13 mouse cellular contexts compared by ENCODE assay signal in genomic region chr1:194578270-194578669, GRCm38 (mm10). TPM values are rescaled to one million over a fixed set of nuclear protein-coding genes. Genes with fewer than 3 reads are reported as not detected.
A peak's percentile ranks its signal among the peaks of the same experiment; 100 is the strongest.
DNase-seq lines count a peak whose midpoint lies in the region; ATAC-seq lines count a peak whose summit lies in the region.
"Had no signal": no experiment of that assay in that cellular context is flagged by ENCODE, and none has a peak within 500 bp of the region (broad histone marks: within the 10 kb centered on the region; RNA-seq: fewer than 3 reads in every experiment).

No protein-coding gene starts in this region.

- no peaks in the 10 kb centered on the region for H3K9me3 ChIP-seq in hindbrain, embryonic 14.5 days (ENCODE audit: control insufficient read depth, low read length)
- no peaks in the 10 kb centered on the region for H3K9me3 ChIP-seq in hindbrain, embryonic 13.5 days
- H3K9me3 ChIP-seq: embryonic facial prominence, embryonic 15.5 days; midbrain, embryonic 15.5 days had no signal

- H3K4me1 ChIP-seq in hindbrain, embryonic 14.5 days (replicated peaks; ENCODE audit: control insufficient read depth, insufficient read depth, low read length): no peaks in the 10 kb centered on the region
- H3K4me1 ChIP-seq in hindbrain, embryonic 13.5 days (replicated peaks): 0 out of 2 replicates have a peak, but pooled peaks cover 2% of the 10 kb centered on the region
- H3K4me1 ChIP-seq: embryonic facial prominence, embryonic 15.5 days had no signal

- H3K4me2 ChIP-seq in hindbrain, embryonic 14.5 days (replicated peaks): no peak overlapping the region
- H3K4me2 ChIP-seq in hindbrain, embryonic 13.5 days: no peak overlapping the region
- H3K4me2 ChIP-seq: embryonic facial prominence, embryonic 15.5 days; midbrain, embryonic 15.5 days had no signal

- no peak overlapping the region for H3K27ac ChIP-seq in hindbrain, embryonic 14.5 days
- no peak overlapping the region for H3K27ac ChIP-seq in hindbrain, embryonic 13.5 days
- H3K27ac ChIP-seq: embryonic facial prominence, embryonic 15.5 days; left cerebral cortex, adult 2 months; midbrain, embryonic 15.5 days had no signal

- ATAC-seq in hindbrain, embryonic 14.5 days (ENCODE audit: low FRiP score): peak; percentile 66; the same call in 1 of the 2 replicates
- no peak for ATAC-seq in hindbrain, embryonic 13.5 days (ENCODE audit: low FRiP score)
- no peak for ATAC-seq in inflammation-experienced regulatory T-cells, adult 6 months
- ATAC-seq: midbrain, embryonic 15.5 days had no signal

- H3K27me3 ChIP-seq in hindbrain, embryonic 14.5 days (ENCODE audit: control insufficient read depth, insufficient read depth, low read length): no peaks in the 10 kb centered on the region
- H3K27me3 ChIP-seq in hindbrain, embryonic 13.5 days: no peaks in the 10 kb centered on the region
- H3K27me3 ChIP-seq: embryonic facial prominence, embryonic 15.5 days; midbrain, embryonic 15.5 days had no signal

- no peak overlapping the region for H3K9ac ChIP-seq in hindbrain, embryonic 14.5 days
- H3K9ac ChIP-seq in hindbrain, embryonic 13.5 days: no peak overlapping the region
- H3K9ac ChIP-seq: embryonic facial prominence, embryonic 15.5 days; midbrain, embryonic 15.5 days had no signal

- DNase-seq in hindbrain, embryonic 14.5 days (ENCODE audit: low spot score): peak; percentile 45
- peak; percentile 91 to 94 for DNase-seq in cerebellum, adult 18-20 months
- DNase-seq in layer of hippocampus, adult 18-20 months (ENCODE audit: low spot score in 2 of 2): peak; percentile 36 to 71
- DNase-seq in right cerebral cortex, adult 18-20 months: peak; percentile 39
- DNase-seq in c-Kit-positive CD71-positive TER-119-positive erythroid progenitor cells, embryonic 14.5 days (ENCODE audit: low spot score): no peak
- DNase-seq in adrenal gland, postnatal 14 days: no peak
- DNase-seq: heart, adult 11 months; lung, adult 2 months had no signal

- WGBS in hindbrain, embryonic 14.5 days: 65% methylated on average over 3 of the region's 3 CpGs
- WGBS in hindbrain, embryonic 13.5 days: 81% methylated on average over 3 of the region's 3 CpGs

- H3K36me3 ChIP-seq in hindbrain, embryonic 14.5 days (replicated peaks; ENCODE audit: control insufficient read depth, insufficient read depth): no peaks in the 10 kb centered on the region
- no peaks in the 10 kb centered on the region for H3K36me3 ChIP-seq in hindbrain, embryonic 13.5 days
- H3K36me3 ChIP-seq: embryonic facial prominence, embryonic 15.5 days; midbrain, embryonic 15.5 days had no signal

- no peak overlapping the region for H3K4me3 ChIP-seq in hindbrain, embryonic 14.5 days (replicated peaks; ENCODE audit: low read length)
- no peak overlapping the region for H3K4me3 ChIP-seq in hindbrain, embryonic 13.5 days
- H3K4me3 ChIP-seq: embryonic facial prominence, embryonic 15.5 days; left cerebral cortex, adult 2 months; midbrain, embryonic 15.5 days had no signal

RNA-seq across cellular contexts. Expression of gene Plxna2, which starts 39.7 kb away (rescaled TPM):
- 44.4 and 48.3 TPM in 2 replicates for polyA plus RNA-seq in hindbrain, embryonic 14.5 days (2014; fragmentation: Nextera tagmentation; extraction: Ambion mirVana)
- polyA plus RNA-seq in hindbrain, embryonic 13.5 days (2015; fragmentation: Nextera tagmentation; extraction: Ambion mirVana): 36.1 and 36.5 TPM in 2 replicates
- total RNA-seq in layer of hippocampus, adult 18-20 months (2021): 10 to 100 TPM; 62.3 to 66.4 TPM
- 15.2 and 17.3 TPM in 2 replicates for total RNA-seq in adrenal gland, postnatal 14 days (2021)
- under 1 TPM in 1 of 3 experiments, not detected in 2; 0.15 TPM for polyA plus RNA-seq in inflammation-experienced regulatory T-cells, adult 6 months (2017; shearing (Covaris generic))

Comparison
In these comparisons a context has a peak if more than half of its experiments do, and no peak if none do; other contexts are left out.
1. DNase-seq: peak in hindbrain, embryonic 14.5 days (single experiment), cerebellum, adult 18-20 months (2 of 2), layer of hippocampus, adult 18-20 months (2 of 2) and right cerebral cortex, adult 18-20 months (single experiment); none in c-Kit-positive CD71-positive TER-119-positive erythroid progenitor cells, embryonic 14.5 days (single experiment) and adrenal gland, postnatal 14 days (single experiment).
2. RNA of gene Plxna2, which starts 39.7 kb away (polyA plus RNA-seq): 44.4 to 48.3 TPM in hindbrain, embryonic 14.5 days and 36.1 to 36.5 TPM in hindbrain, embryonic 13.5 days; 0.15 TPM in inflammation-experienced regulatory T-cells, adult 6 months; every median in the first group is over 10 times any median in the second.